In genomic region chr5:113724446-113724845, GRCm38 (mm10) we compare ENCODE assay signal across 9 mouse cellular contexts. TPM values are rescaled to one million over a fixed set of nuclear protein-coding genes. Genes with fewer than 3 reads are reported as not detected.
A peak's percentile ranks its signal among the peaks of the same experiment; 100 is the strongest.
DNase-seq lines count a peak whose midpoint lies in the region; ATAC-seq lines count a peak whose summit lies in the region.
"Had no signal": no experiment of that assay in that cellular context is flagged by ENCODE, and none has a peak within 500 bp of the region (broad histone marks: within the 10 kb centered on the region; RNA-seq: fewer than 3 reads in every experiment).

Gene 1700069L16Rik, minus strand, starts transcription at chr5:113724772.

- no peak within 1 kb of the TSS for H3K4me3 ChIP-seq in hindbrain, embryonic 16.5 days (ENCODE audit: low read length)

- H3K27me3 ChIP-seq in hindbrain, embryonic 16.5 days (replicated peaks; ENCODE audit: control insufficient read depth, insufficient read depth, low read length), result no peaks in the 10 kb centered on the region

- 6% methylated on average over 15 of the region's 15 CpGs for WGBS in hindbrain, embryonic 16.5 days

- H3K4me2 ChIP-seq in hindbrain, embryonic 16.5 days (ENCODE audit: low read length), result no peak within 1 kb of the TSS

- H3K9me3 ChIP-seq in hindbrain, embryonic 16.5 days (ENCODE audit: control insufficient read depth, low read length), result no peaks in the 10 kb centered on the region

- H3K36me3 ChIP-seq in hindbrain, embryonic 16.5 days (ENCODE audit: control insufficient read depth, insufficient read depth, low read length), result no peaks in the 10 kb centered on the region

- H3K9ac ChIP-seq in hindbrain, embryonic 16.5 days (ENCODE audit: low read depth, low read length), result no peak within 1 kb of the TSS

- peak; percentile 80 for ATAC-seq in hindbrain, embryonic 16.5 days
- peak; percentile 72 for ATAC-seq in megakaryocyte-erythroid progenitor cell, adult 5-6 weeks (replicated peaks; ENCODE audit: low FRiP score, low TSS enrichment, poor library complexity, severe bottlenecking)

- DNase-seq in R1 (ENCODE audit: low read depth, low spot score), result peak; percentile 90
- DNase-seq in cerebellum, adult 9-11 months, result peak; percentile 95
- DNase-seq in frontal cortex, postnatal 25 days (ENCODE audit: low spot score in 2 of 2), result peak; percentile 87 to 90
- DNase-seq in layer of hippocampus, postnatal 36 days, result peak; percentile 80 to 81
- peak; percentile 72 for DNase-seq in right cerebral cortex, postnatal 36 days (ENCODE audit: low spot score in 2 of 2)
- peak; percentile 58 for DNase-seq in yolk sac, embryonic 10.5 days (ENCODE audit: low spot score)

- H3K4me1 ChIP-seq in hindbrain, embryonic 16.5 days (ENCODE audit: control insufficient read depth, insufficient read depth, low read depth, low read length), result peaks cover 6% of the 10 kb centered on the region; the same call in 1 of the 2 replicates

- H3K27ac ChIP-seq in hindbrain, embryonic 16.5 days (ENCODE audit: low read depth, low read length), result peak within 1 kb of the TSS; percentile 50; the same call in 1 of the 2 replicates

RNA-seq across cellular contexts. Expression of gene 1700069L16Rik, which starts in this region (rescaled TPM):
- polyA plus RNA-seq in hindbrain, embryonic 16.5 days (2015; fragmentation: Nextera tagmentation; extraction: Ambion mirVana), result not detected in 2 replicates
- total RNA-seq in layer of hippocampus, postnatal 36 days (2021), result not detected
- total RNA-seq in megakaryocyte-erythroid progenitor cell, adult 5-6 weeks (2014; fragmentation: Nextera tagmentation), result not detected in 2 replicates
- not detected in 2 replicates for total RNA-seq in megakaryocyte-erythroid progenitor cell, adult 5-6 weeks (2017)
- polyA plus RNA-seq: liver, embryonic 16.5 days had no signal

Comparison
In these comparisons a context has a peak if more than half of its experiments do, and no peak if none do; other contexts are left out.
1. Peak in ATAC-seq and H3K27ac ChIP-seq in hindbrain, embryonic 16.5 days; RNA of the gene not detected or under 1 TPM.
2. Peak in DNase-seq in layer of hippocampus, postnatal 36 days; RNA of the gene not detected or under 1 TPM.
3. Peak in ATAC-seq in megakaryocyte-erythroid progenitor cell, adult 5-6 weeks; RNA of the gene not detected or under 1 TPM.